Mouse (Mus musculus) thymus, postnatal 14 days (tissue): ENCODE results near the gene Arid3b.

Experiments
- DNase-seq: peaks from one replicate; pipeline ENCODE4 v3.0.0; 2021

Gene Arid3b

GRCm38 (mm10) chr9:57775026-57775425, 61.6 kb downstream of the Arid3b start:
- no peak for DNase-seq

DNA sequence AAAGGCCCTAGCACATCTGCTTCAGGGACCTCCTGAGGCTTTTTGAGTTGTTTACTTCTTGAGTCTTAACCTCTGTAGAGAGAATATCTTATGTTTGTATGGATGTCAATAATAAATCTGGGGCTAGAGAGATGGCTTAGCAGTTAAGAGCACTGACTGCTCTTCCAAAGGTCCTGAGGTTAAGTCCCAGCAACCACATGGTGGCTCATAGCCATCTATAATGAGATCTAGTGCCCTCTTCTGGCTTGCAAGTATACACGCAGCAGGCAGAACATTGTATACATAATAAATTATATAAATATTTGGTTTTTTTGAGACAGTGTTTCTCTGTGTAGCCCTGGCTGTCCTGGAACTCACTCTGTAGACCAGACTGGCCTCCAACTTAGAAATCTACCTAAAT, 62.4 kb downstream of the Arid3b start:
- DNase-seq: peak; percentile 52

- DNase-seq: no peak
These were observed 62.8 kb downstream of the Arid3b start for GRCm38 (mm10) chr9:57773754-57774153.

GRCm38 (mm10) chr9:57770836-57771235, 65.8 kb downstream of the Arid3b start:
- peak; percentile 36 for DNase-seq

GRCm38 (mm10) chr9:57770214-57770613, 66.4 kb downstream of the Arid3b start:
- peak; percentile 59 for DNase-seq

GRCm38 (mm10) chr9:57769539-57770069, 67.0 kb downstream of the Arid3b start:
- peak; percentile 85 for DNase-seq

- no peak for DNase-seq
These were observed 69.4 kb downstream of the Arid3b start for GRCm38 (mm10) chr9:57767231-57767630.

- no peak for DNase-seq
These were observed 70.2 kb downstream of the Arid3b start for GRCm38 (mm10) chr9:57766431-57766830.

DNA sequence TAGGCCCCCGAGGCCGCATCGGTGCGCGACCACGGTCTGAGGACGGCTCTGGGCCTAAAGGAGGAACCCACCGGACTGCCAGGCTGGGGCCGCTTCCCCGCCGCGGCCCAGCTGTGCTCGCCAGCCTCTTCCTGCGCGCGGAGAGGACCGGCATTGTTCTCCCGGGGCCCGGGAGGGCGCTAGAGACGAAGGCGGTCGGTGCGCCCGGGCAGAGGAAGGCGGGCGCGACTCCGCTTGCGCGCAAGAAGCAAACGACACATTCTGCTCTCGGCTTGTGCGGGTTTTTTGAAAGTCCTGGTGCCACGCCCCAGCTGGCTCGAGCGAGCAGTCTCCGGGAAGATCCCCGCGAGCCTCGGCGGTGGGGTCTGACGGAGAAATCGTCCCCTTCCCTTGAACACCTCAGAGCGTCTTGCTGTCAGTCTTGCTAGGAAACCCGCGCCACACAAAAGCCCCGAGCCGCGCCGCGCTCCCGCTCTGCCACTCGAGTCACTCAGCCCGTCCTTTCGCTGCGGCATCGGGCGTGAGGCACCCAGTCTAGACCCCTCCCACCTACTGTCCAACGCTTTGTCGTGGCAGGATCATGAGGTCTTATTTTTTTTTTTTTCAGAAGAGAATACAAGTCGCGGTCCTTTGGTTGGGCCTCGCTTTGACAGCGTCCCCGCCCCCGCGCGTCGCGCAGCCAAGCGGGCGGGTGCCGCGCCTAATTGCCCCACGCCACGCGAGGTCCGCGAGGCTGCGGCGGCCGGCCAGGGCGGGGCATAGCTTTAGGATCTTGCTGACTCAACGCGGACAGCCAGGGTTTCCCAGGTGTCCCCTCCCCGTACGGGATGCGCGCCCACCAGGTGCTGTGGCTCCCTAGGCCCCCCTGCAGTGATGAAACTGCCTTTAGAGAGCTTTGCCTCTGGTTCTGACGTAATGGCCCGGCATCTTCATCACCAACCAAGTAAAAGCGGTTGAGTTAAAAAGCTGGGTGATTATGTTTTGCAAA, 70.9 kb downstream of the Arid3b start, which contains the start of gene Clk3:
TSS of gene Clk3 (minus strand) at position 497 of the 988 bp plus-strand sequence.
- peak; percentile 84 for DNase-seq

GRCm38 (mm10) chr9:57764974-57765363, 71.6 kb downstream of the Arid3b start:
- peak; percentile 97 for DNase-seq

GRCm38 (mm10) chr9:57764147-57764973, 72.2 kb downstream of the Arid3b start:
- DNase-seq: peak; percentile 71

- DNase-seq: peak; percentile 60
These were observed 74.0 kb downstream of the Arid3b start for GRCm38 (mm10) chr9:57762563-57762991.

DNA sequence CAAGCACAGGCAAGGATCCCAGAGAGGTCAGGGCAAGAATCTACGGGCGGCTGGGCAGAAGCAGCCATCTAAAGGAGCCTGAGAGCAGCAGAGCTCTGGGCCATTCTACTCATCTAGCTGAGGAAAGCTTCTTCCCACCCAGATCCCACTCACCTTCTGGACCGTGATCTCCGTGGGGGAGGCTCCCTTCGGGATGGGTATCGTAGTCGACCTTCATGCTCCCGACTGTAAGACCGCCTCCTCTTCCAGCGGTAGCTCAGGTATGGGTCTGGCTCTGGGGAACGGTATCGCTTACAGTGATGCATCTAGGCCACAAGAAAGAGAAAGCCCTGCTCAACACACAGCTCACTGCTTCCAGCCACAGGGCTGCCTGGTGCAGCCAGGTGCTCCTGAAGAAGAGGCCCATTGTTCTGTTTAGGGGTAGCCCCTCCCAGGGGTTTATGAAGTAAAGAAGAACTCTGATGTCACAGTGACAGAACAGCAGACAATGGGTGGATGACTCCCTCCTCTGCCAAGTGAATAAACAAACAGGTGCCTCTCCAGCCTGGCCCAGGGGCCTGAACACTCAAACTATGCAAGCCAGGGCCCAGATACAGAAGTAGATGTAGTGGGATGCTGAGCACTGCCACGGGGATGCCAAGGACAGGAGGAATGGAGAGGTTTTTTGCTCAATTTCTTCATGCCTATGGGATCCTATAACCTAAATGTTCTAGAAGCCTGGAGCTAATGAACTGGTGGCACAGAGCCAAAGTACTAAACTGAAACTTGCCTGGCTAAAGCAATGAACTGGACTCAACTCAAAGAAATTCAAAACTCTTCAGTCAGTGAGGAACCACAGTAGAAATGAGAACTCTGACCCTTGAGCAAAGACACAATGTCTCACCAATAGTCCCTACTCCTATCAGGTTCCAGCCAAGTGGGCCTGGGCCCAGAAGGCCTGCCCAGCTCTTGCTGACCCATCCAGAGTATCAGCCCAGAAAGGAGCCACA, 74.7 kb downstream of the Arid3b start:
- peak; percentile 78 for DNase-seq

DNA sequence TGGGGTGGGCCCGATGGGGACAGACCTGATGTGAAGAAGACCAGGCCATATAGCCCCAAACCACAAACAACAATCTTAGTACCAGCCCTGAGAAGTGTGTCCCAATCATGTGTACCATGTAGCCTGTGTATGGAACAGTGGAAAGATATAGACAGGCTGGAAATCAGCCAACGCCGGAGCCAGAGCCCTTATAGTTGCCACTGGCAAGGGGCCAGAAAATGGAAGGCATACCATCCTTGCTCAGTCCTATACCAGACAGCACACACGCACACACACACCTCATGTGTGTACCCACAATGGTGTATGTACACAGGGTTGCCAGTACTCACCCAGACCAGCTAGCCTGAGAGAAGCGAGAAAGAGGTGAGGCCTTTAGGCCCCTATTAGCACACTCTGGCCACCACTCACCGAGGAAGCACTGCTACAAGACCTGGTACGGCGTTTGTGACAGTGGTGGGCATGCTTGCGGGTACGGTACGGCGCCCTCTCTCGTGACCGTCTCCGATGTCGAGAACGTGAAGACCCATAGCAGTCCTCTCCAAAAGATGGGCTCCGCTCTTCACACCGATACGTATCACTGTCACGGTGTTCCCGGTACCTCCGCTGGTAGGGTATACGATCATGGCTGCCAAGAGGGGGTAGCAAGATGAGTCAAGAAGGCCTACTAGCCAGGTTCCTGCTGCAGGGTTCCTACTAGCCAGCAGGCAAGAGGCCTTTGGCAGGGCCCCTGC, 76.0 kb downstream of the Arid3b start:
- DNase-seq: peak; percentile 22

- DNase-seq: peak; percentile 78
These were observed 77.3 kb downstream of the Arid3b start for GRCm38 (mm10) chr9:57759289-57759688.

DNA sequence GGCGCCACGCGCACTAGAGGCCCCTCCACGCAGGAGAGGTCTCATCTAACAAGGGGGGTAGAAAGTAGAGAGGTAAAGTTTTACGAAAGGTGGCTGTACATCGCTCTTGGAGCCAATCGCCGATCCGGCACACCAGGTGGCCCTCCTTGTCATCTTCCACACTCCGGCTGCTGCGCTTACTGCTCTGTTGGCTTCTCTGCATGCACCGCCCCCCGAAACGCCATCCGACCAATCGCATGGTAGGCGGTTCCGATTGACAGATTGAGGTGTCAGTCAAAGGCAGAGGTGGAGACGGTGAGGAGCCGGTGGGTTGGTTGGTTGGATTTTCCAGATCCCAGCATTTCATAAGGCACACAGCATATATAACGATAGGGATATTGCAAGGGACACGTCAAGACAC, 78.1 kb downstream of the Arid3b start:
- DNase-seq: peak; percentile 25

- DNase-seq: no peak
These were observed 79.0 kb downstream of the Arid3b start for GRCm38 (mm10) chr9:57757578-57757977.

- DNase-seq: peak; percentile 5
These were observed 85.7 kb downstream of the Arid3b start for GRCm38 (mm10) chr9:57750901-57751300.

- DNase-seq: no peak
These were observed 87.8 kb downstream of the Arid3b start for GRCm38 (mm10) chr9:57748831-57749230.

GRCm38 (mm10) chr9:57748137-57748536, 88.5 kb downstream of the Arid3b start:
- peak; percentile 4 for DNase-seq

DNA sequence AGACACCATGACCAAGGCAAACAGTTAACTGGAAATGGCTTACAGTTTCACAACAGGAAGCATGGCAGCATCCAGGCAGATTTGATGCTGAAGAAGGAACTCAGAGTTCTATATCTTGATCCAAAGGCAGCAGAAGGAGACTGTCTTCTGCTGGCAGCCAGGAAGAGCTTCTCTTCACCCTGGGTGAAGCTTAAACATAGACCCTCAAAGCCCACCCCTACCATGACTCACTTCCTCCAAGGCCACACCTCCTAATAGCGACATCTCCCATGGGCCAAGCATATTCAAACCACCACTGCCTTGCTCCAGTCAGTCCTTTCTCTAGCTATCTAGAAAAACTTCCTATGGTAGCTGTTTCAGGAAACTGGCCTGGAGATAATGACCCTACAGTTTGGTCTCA, 89.5 kb downstream of the Arid3b start:
- no peak for DNase-seq
